Mouse (Mus musculus) hindbrain, embryonic 16.5 days (tissue): ENCODE data around the gene Map2k6. TPM values are rescaled to one million over a fixed set of nuclear protein-coding genes. Genes with fewer than 3 reads are reported as not detected.

Source experiments
- ATAC-seq: fragments of 200-750 bp; cut with Nextera tagmentation; 2 replicates; pipeline ENCODE4 v1.8.0; 2017; ENCODE audit warnings: moderate TSS enrichment, moderate library complexity
- H3K27ac ChIP-seq: fragments of 300-500 bp; sonication (generic); 2 replicates; pipeline ENCODE4 v1.5.1; 2014; ENCODE audit warnings: low read depth, mild to moderate bottlenecking, control low read depth, low read length, moderate library complexity
- H3K27me3 ChIP-seq: fragments of 300-500 bp; sonication (generic); replicated peaks from 2 replicates; pipeline ENCODE4 v1.6.1; 2014; ENCODE audit warnings: low read length; ENCODE audit not compliant: control insufficient read depth, insufficient read depth
- H3K36me3 ChIP-seq: fragments of 300-500 bp; sonication (generic); 2 replicates; pipeline ENCODE4 v1.6.1; 2014; ENCODE audit warnings: mild to moderate bottlenecking, low read length, moderate library complexity, mixed read lengths; ENCODE audit not compliant: control insufficient read depth, insufficient read depth
- H3K4me1 ChIP-seq: fragments of 300-500 bp; sonication (generic); 2 replicates; pipeline ENCODE4 v1.6.1; 2014; ENCODE audit warnings: low read depth, low read length; ENCODE audit not compliant: control insufficient read depth, insufficient read depth
- H3K4me2 ChIP-seq: fragments of 300-500 bp; sonication (generic); 2 replicates; pipeline ENCODE4 v1.6.1; 2014; ENCODE audit warnings: mild to moderate bottlenecking, low read length, control low read depth, moderate library complexity
- H3K4me3 ChIP-seq: fragments of 300-500 bp; sonication (generic); 2 replicates; pipeline ENCODE4 v1.5.1; 2014; ENCODE audit warnings: mild to moderate bottlenecking, low read length, control low read depth, moderate library complexity
- H3K9ac ChIP-seq: fragments of 300-500 bp; sonication (generic); 2 replicates; pipeline ENCODE4 v1.6.1; 2014; ENCODE audit warnings: low read depth, mild to moderate bottlenecking, control low read depth, low read length, moderate library complexity
- H3K9me3 ChIP-seq: fragments of 300-500 bp; sonication (generic); 2 replicates; pipeline ENCODE4 v1.6.1; 2014; ENCODE audit warnings: mild to moderate bottlenecking, low read length, moderate library complexity; ENCODE audit not compliant: control insufficient read depth
- WGBS: fragments of 180-500 bp; shearing (Covaris S2); extraction: QIAGEN DNeasy Blood & Tissue Kit; methylation state at CpG from one replicate; pipeline ENCODE4 v1.1.7; 2014; 5-methylcytosine and 5-hydroxymethylcytosine counted together
- polyA plus RNA-seq: library from polyadenylated mRNA; unstranded; fragments of >200 nt; fragmentation: Nextera tagmentation; extraction: Ambion mirVana; gene quantifications from 2 replicates; pipeline ENCODE4 v1.2.1, GENCODE M21; 2015

The Map2k6 gene
- polyA plus RNA-seq, 1 experiment from 2014 or later, result 24.4 TPM

- no peaks in the 10 kb centered on the region for H3K27me3 ChIP-seq
- WGBS, result 79% methylated on average over 10 of the region's 10 CpGs
- H3K27ac ChIP-seq, result no peak overlapping the region
- H3K4me1 ChIP-seq, result no peaks in the 10 kb centered on the region
- H3K36me3 ChIP-seq, result no peaks in the 10 kb centered on the region
- no peak overlapping the region for H3K4me3 ChIP-seq
- ATAC-seq, result no peak
- H3K9ac ChIP-seq, result no peak overlapping the region
- H3K4me2 ChIP-seq, result no peak overlapping the region
- H3K9me3 ChIP-seq, result no peaks in the 10 kb centered on the region
Measured at GRCm38 (mm10) chr11:110538206-110538605, 139.3 kb downstream of the Map2k6 start.

- 93% methylated on average over 4 of the region's 4 CpGs for WGBS
- H3K4me3 ChIP-seq, result no peak overlapping the region
- H3K36me3 ChIP-seq, result no peaks in the 10 kb centered on the region
- no peaks in the 10 kb centered on the region for H3K9me3 ChIP-seq
- no peaks in the 10 kb centered on the region for H3K27me3 ChIP-seq
- H3K27ac ChIP-seq, result no peak overlapping the region
- no peak overlapping the region for H3K4me2 ChIP-seq
- no peak for ATAC-seq
- no peaks in the 10 kb centered on the region for H3K4me1 ChIP-seq
- no peak overlapping the region for H3K9ac ChIP-seq
Measured at GRCm38 (mm10) chr11:110541933-110542332, 143.0 kb downstream of the Map2k6 start.

- Histone ChIP-seq H3K9me3 (no peaks in the 10 kb centered on the region), H3K4me2 (no peak overlapping the region), H3K4me3 (no peak overlapping the region), H3K36me3 (no peaks in the 10 kb centered on the region), H3K4me1 (no peaks in the 10 kb centered on the region), H3K27me3 (no peaks in the 10 kb centered on the region), H3K27ac (no peak overlapping the region), H3K9ac (no peak overlapping the region)
- 86% methylated on average over 11 of the region's 11 CpGs for WGBS
- no peak for ATAC-seq
Measured at GRCm38 (mm10) chr11:110544419-110545210, 145.7 kb downstream of the Map2k6 start.

GRCm38 (mm10) chr11:110545416-110545815 lies 146.5 kb downstream of the Map2k6 start:
- Histone ChIP-seq H3K36me3 (no peaks in the 10 kb centered on the region), H3K9ac (no peak overlapping the region), H3K27me3 (no peaks in the 10 kb centered on the region), H3K4me2 (no peak overlapping the region), H3K27ac (no peak overlapping the region), H3K9me3 (no peaks in the 10 kb centered on the region), H3K4me1 (no peaks in the 10 kb centered on the region), H3K4me3 (no peak overlapping the region)
- no peak for ATAC-seq
- WGBS, result 79% methylated on average over 3 of the region's 3 CpGs

GRCm38 (mm10) chr11:110551471-110551967 lies 152.6 kb downstream of the Map2k6 start:
- H3K9me3 ChIP-seq, result no peaks in the 10 kb centered on the region
- H3K27me3 ChIP-seq, result no peaks in the 10 kb centered on the region
- no peaks in the 10 kb centered on the region for H3K4me1 ChIP-seq
- WGBS, result 80% methylated on average over 12 of the region's 12 CpGs
- no peak overlapping the region for H3K9ac ChIP-seq
- no peaks in the 10 kb centered on the region for H3K36me3 ChIP-seq
- no peak overlapping the region for H3K27ac ChIP-seq
- no peak overlapping the region for H3K4me3 ChIP-seq
- no peak overlapping the region for H3K4me2 ChIP-seq
- no peak for ATAC-seq

GRCm38 (mm10) chr11:110562320-110563081 lies 163.6 kb downstream of the Map2k6 start:
- no peaks in the 10 kb centered on the region for H3K27me3 ChIP-seq
- no peaks in the 10 kb centered on the region for H3K9me3 ChIP-seq
- H3K4me1 ChIP-seq, result no peaks in the 10 kb centered on the region
- no peak overlapping the region for H3K27ac ChIP-seq
- no peak overlapping the region for H3K4me3 ChIP-seq
- no peak overlapping the region for H3K9ac ChIP-seq
- H3K36me3 ChIP-seq, result no peaks in the 10 kb centered on the region
- WGBS, result 91% methylated on average over 12 of the region's 12 CpGs
- ATAC-seq, result no peak
- no peak overlapping the region for H3K4me2 ChIP-seq

GRCm38 (mm10) chr11:110563272-110563671 lies 164.3 kb downstream of the Map2k6 start:
- Histone ChIP-seq H3K36me3 (no peaks in the 10 kb centered on the region), H3K4me1 (no peaks in the 10 kb centered on the region), H3K4me3 (no peak overlapping the region), H3K9me3 (no peaks in the 10 kb centered on the region), H3K27ac (no peak overlapping the region), H3K27me3 (no peaks in the 10 kb centered on the region), H3K4me2 (no peak overlapping the region), H3K9ac (no peak overlapping the region)
- no peak for ATAC-seq
- 62% methylated on average over 12 of the region's 12 CpGs for WGBS

GRCm38 (mm10) chr11:110563801-110564200 lies 164.9 kb downstream of the Map2k6 start:
- no peak overlapping the region for H3K9ac ChIP-seq
- H3K27ac ChIP-seq, result no peak overlapping the region
- ATAC-seq, result no peak
- no peak overlapping the region for H3K4me3 ChIP-seq
- no peaks in the 10 kb centered on the region for H3K27me3 ChIP-seq
- no peaks in the 10 kb centered on the region for H3K36me3 ChIP-seq
- no peaks in the 10 kb centered on the region for H3K9me3 ChIP-seq
- WGBS, result 86% methylated on average over 10 of the region's 10 CpGs
- no peak overlapping the region for H3K4me2 ChIP-seq
- no peaks in the 10 kb centered on the region for H3K4me1 ChIP-seq

GRCm38 (mm10) chr11:110566307-110566706 lies 167.4 kb downstream of the Map2k6 start:
- Histone ChIP-seq H3K4me1 (no peaks in the 10 kb centered on the region), H3K4me3 (no peak overlapping the region), H3K4me2 (no peak overlapping the region), H3K9ac (no peak overlapping the region), H3K27me3 (no peaks in the 10 kb centered on the region), H3K27ac (no peak overlapping the region), H3K9me3 (no peaks in the 10 kb centered on the region), H3K36me3 (no peaks in the 10 kb centered on the region)
- WGBS, result 84% methylated on average over 7 of the region's 7 CpGs
- ATAC-seq, result no peak
